Mouse (Mus musculus) heart, embryonic 14.5 days (tissue): Measurements from ENCODE around the gene Ptpn23. TPM values are rescaled to one million over a fixed set of nuclear protein-coding genes. Genes with fewer than 3 reads are reported as not detected.
"Not testable (repeated sequence)": the region's sequence is repeated elsewhere in the genome, so short reads cannot be mapped to it uniquely, and the experiment has no call there.

Source experiments
- ATAC-seq: fragments of 200-750 bp; cut with Nextera tagmentation; 2 replicates; pipeline ENCODE4 v1.8.0; 2017; ENCODE audit warnings: low read depth, moderate TSS enrichment; ENCODE audit not compliant: insufficient number of reproducible peaks, insufficient read depth, low FRiP score
- H3K27ac ChIP-seq, 2 experiments: fragments of 200-500 bp in 1 of 2; fragments of 300-500 bp in 1 of 2; sonication (generic) in 1 of 2; replicated peaks in 1 of 2; 2 replicates each; pipeline ENCODE4 v1.5.1; 2012 to 2014; ENCODE audit warnings: low read depth in 2 of 2, low read length in 2 of 2, control low read depth in 1 of 2, mild to moderate bottlenecking in 1 of 2, mixed read lengths in 1 of 2; ENCODE audit not compliant: control insufficient read depth in 1 of 2, insufficient read depth in 1 of 2
- H3K27me3 ChIP-seq: fragments of 300-500 bp; sonication (generic); 2 replicates; pipeline ENCODE4 v1.6.1; 2014; ENCODE audit warnings: mild to moderate bottlenecking, low read length, control low read depth; ENCODE audit not compliant: control insufficient read depth, insufficient read depth
- H3K36me3 ChIP-seq: fragments of 300-500 bp; sonication (generic); 2 replicates; pipeline ENCODE4 v1.6.1; 2014; ENCODE audit warnings: mild to moderate bottlenecking, control low read depth, low read length, mixed read lengths; ENCODE audit not compliant: control insufficient read depth, insufficient read depth
- H3K4me1 ChIP-seq, 2 experiments: fragments of 200-500 bp in 1 of 2; fragments of 300-500 bp in 1 of 2; sonication (generic) in 1 of 2; 2 replicates each; pipeline ENCODE4 v1.6.1; 2012 to 2014; ENCODE audit warnings: low read length in 2 of 2, control low read depth in 1 of 2, mixed read lengths in 1 of 2; ENCODE audit not compliant: control insufficient read depth in 2 of 2, insufficient read depth in 2 of 2
- H3K4me2 ChIP-seq: fragments of 300-500 bp; sonication (generic); 2 replicates; pipeline ENCODE4 v1.6.1; 2014; ENCODE audit warnings: mild to moderate bottlenecking, low read length
- H3K4me3 ChIP-seq, 2 experiments: fragments of 200-500 bp in 1 of 2; fragments of 300-500 bp in 1 of 2; sonication (generic) in 1 of 2; 2 replicates each; pipeline ENCODE4 v1.5.1; 2012 to 2014; ENCODE audit warnings: low read length in 2 of 2, mild to moderate bottlenecking in 2 of 2, control low read depth in 1 of 2, low read depth in 1 of 2, moderate library complexity in 1 of 2; ENCODE audit not compliant: control insufficient read depth in 1 of 2, insufficient read depth in 1 of 2
- H3K9ac ChIP-seq: fragments of 300-500 bp; sonication (generic); 2 replicates; pipeline ENCODE4 v1.6.1; 2014; ENCODE audit warnings: mild to moderate bottlenecking, low read length
- H3K9me3 ChIP-seq: fragments of 300-500 bp; sonication (generic); 2 replicates; pipeline ENCODE4 v1.6.1; 2016; ENCODE audit warnings: low read length, control low read depth; ENCODE audit not compliant: control insufficient read depth
- WGBS: fragments of 180-500 bp; shearing (Covaris S2); extraction: QIAGEN DNeasy Blood & Tissue Kit; methylation state at CpG from one replicate; pipeline ENCODE4 v1.1.7; 2014; 5-methylcytosine and 5-hydroxymethylcytosine counted together
- polyA plus RNA-seq: library from polyadenylated mRNA; unstranded; fragments of >200 nt; fragmentation: Nextera tagmentation; extraction: Ambion mirVana; gene quantifications from 2 replicates; pipeline ENCODE4 v1.2.1, GENCODE M21; 2014

Gene Ptpn23
- polyA plus RNA-seq, 1 experiment from 2014 or later = 12.5 TPM

DNA sequence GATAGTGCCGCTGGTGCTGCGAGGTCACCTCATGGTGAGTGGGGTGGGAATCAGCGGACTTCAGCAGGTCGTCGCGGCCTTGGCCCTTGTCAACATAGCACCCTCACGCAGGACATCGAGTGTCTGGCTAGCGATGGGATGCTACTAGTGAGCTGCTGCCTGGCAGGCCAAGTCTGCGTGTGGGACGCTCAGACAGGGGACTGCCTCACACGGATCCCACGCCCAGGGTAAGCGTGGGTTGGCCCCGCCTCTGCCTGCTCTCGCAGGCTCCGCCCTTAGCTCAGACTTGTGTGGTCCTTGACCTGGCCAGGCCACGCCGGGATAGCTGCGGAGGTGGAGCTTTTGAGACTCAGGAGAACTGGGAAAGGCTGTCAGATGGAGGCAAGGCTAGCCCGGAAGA is 27.4 kb downstream of the Ptpn23 start:
- WGBS = 22% methylated on average over 21 of the region's 21 CpGs
- 0 out of 2 replicates have a peak, but pooled peaks have one; percentile 18 for ATAC-seq
- H3K9me3 ChIP-seq = no peaks in the 10 kb centered on the region
- peak overlapping the region; percentile 46; the same call in 1 of the 2 replicates for H3K9ac ChIP-seq
- H3K27ac ChIP-seq = no peak overlapping the region
- peaks cover 64% of the 10 kb centered on the region for H3K36me3 ChIP-seq
- H3K4me2 ChIP-seq = peak overlapping the region; percentile 58
- no peaks in the 10 kb centered on the region for H3K27me3 ChIP-seq
- H3K4me3 ChIP-seq = peak overlapping the region; percentile 11 to 18
- peaks cover 0 to 6% of the 10 kb centered on the region in 2 experiments; a peak in 1 of 4 replicates for H3K4me1 ChIP-seq

DNA sequence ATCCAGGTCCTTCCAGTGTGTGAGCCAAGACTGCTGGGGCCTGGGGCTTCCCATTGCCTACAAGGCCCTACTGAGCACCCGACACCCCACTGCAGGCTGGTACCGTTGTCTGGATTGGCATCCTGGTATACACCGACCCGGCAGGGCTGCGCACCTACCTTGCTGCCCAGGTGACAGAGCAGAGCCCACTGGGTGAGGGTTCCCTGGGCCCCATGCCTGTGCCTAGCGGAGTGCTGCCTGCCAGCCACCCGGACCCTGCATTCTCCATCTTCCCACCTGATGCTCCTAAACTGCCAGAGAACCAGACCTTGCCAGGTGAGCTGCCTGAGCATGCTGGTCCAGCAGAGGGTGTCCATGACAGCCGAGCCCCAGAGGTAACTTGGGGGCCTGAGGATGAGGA is 28.7 kb downstream of the Ptpn23 start:
- Histone ChIP-seq H3K27me3 (no peaks in the 10 kb centered on the region), H3K4me3 (no peak overlapping the region), H3K4me2 (no peak overlapping the region), H3K36me3 (peaks cover 53% of the 10 kb centered on the region), H3K4me1 (peaks cover 0 to 6% of the 10 kb centered on the region in 2 experiments; a peak in 1 of 4 replicates), H3K9ac (no peak overlapping the region), H3K27ac (no peak overlapping the region), H3K9me3 (no peaks in the 10 kb centered on the region)
- 89% methylated on average over 8 of the region's 8 CpGs for whole genome bisulfite sequencing
- no peak for ATAC-seq

DNA sequence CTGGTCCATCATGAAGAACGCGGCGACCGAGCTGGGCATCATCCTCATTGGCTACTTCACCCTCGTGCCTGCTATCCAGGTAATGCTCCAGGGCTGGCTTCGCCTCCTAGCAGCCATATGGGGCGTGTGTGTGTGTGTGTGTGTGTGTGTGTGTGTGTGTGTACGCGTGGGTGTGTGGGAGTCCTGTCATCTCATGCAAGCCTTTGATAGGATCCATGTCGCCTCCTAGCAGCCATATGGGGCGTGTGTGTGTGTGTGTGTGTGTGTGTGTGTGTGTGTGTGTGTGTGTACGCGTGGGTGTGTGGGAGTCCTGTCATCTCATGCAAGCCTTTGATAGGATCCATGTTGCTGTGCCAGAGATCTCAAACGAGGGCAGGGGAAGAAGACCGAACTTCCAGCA is 30.4 kb downstream of the Ptpn23 start:
- H3K27me3 ChIP-seq, H3K4me1 ChIP-seq, H3K9me3 ChIP-seq, H3K9ac ChIP-seq, ATAC-seq, H3K4me3 ChIP-seq, H3K27ac ChIP-seq, H3K4me2 ChIP-seq: not testable (repeated sequence)
- WGBS = 81% methylated on average over 14 of the region's 15 CpGs
- peaks cover 53% of the 10 kb centered on the region for H3K36me3 ChIP-seq

GRCm38 (mm10) chr9:110375668-110376067 is 32.3 kb downstream of the Ptpn23 start:
- ATAC-seq = no peak
- 65% methylated on average over 3 of the region's 3 CpGs for WGBS
- Histone ChIP-seq H3K27me3 (no peaks in the 10 kb centered on the region), H3K4me1 (peaks cover 0 to 4% of the 10 kb centered on the region in 2 experiments; a peak in 1 of 4 replicates), H3K9ac (no peak overlapping the region), H3K4me2 (no peak overlapping the region), H3K36me3 (peaks cover 53% of the 10 kb centered on the region), H3K4me3 (no peak overlapping the region), H3K27ac (no peak overlapping the region), H3K9me3 (no peaks in the 10 kb centered on the region)

GRCm38 (mm10) chr9:110373871-110374270 is 34.1 kb downstream of the Ptpn23 start:
- peaks cover 2 to 8% of the 10 kb centered on the region in 2 experiments; a peak in 2 of 4 replicates for H3K4me1 ChIP-seq
- H3K4me2 ChIP-seq = no peak overlapping the region
- H3K36me3 ChIP-seq = peaks cover 43% of the 10 kb centered on the region
- WGBS = 88% methylated on average over 13 of the region's 13 CpGs
- no peak overlapping the region for H3K27ac ChIP-seq
- H3K9ac ChIP-seq = no peak overlapping the region
- no peak for ATAC-seq
- no peaks in the 10 kb centered on the region for H3K27me3 ChIP-seq
- H3K4me3 ChIP-seq = no peak overlapping the region
- H3K9me3 ChIP-seq = no peaks in the 10 kb centered on the region

GRCm38 (mm10) chr9:110369860-110370259 is 38.2 kb downstream of the Ptpn23 start:
- H3K27ac ChIP-seq = peak overlapping the region; percentile 6 to 9; a peak in 2 of 4 replicates
- 61% methylated on average over 3 of the region's 3 CpGs for WGBS
- no peaks in the 10 kb centered on the region for H3K9me3 ChIP-seq
- no peaks in the 10 kb centered on the region for H3K27me3 ChIP-seq
- H3K4me1 ChIP-seq = peaks cover 2 to 8% of the 10 kb centered on the region in 2 experiments; a peak in 2 of 4 replicates
- H3K4me3 ChIP-seq = no peak overlapping the region
- ATAC-seq = no peak
- no peak overlapping the region for H3K9ac ChIP-seq
- peaks cover 22% of the 10 kb centered on the region for H3K36me3 ChIP-seq
- H3K4me2 ChIP-seq = no peak overlapping the region

DNA sequence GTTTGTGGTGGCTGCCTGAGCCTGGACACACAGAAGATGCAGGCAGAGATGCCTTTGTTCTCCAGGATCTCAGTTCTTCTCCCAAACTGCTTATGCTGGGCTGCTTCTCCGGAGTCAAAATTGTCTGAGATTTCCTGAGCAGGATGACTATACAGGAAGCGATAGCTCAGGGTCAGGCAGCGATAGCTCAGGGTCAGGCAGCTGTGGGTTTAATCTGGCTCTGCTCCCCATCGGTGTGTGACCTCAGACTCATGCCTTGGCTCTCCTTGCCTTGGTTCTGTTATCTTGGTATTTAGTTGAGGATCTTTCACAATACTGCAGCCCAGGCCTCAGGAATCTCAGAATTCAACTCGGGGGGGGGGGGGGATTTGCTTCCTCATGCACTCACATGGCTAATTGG is 41.3 kb downstream of the Ptpn23 start:
- peak; percentile 31; the same call in 1 of the 2 replicates for ATAC-seq
- no peak overlapping the region for H3K4me3 ChIP-seq
- H3K36me3 ChIP-seq = peaks cover 18% of the 10 kb centered on the region
- no peaks in the 10 kb centered on the region for H3K9me3 ChIP-seq
- no peak overlapping the region for H3K9ac ChIP-seq
- H3K4me2 ChIP-seq = no peak overlapping the region
- H3K27ac ChIP-seq = no peak overlapping the region
- 55% methylated on average over 5 of the region's 5 CpGs for WGBS
- peaks cover 2 to 8% of the 10 kb centered on the region in 2 experiments; a peak in 2 of 4 replicates for H3K4me1 ChIP-seq
- no peaks in the 10 kb centered on the region for H3K27me3 ChIP-seq

- H3K27me3 ChIP-seq = no peaks in the 10 kb centered on the region
- no peaks in the 10 kb centered on the region for H3K9me3 ChIP-seq
- no peak for ATAC-seq
- 78% methylated on average over 10 of the region's 10 CpGs for WGBS
- no peak overlapping the region for H3K27ac ChIP-seq
- H3K4me2 ChIP-seq = no peak overlapping the region
- H3K9ac ChIP-seq = no peak overlapping the region
- no peak overlapping the region for H3K4me3 ChIP-seq
- peaks cover 18% of the 10 kb centered on the region for H3K36me3 ChIP-seq
- no peaks in the 10 kb centered on the region; a peak in 1 of 4 replicates for H3K4me1 ChIP-seq
These were observed 45.7 kb downstream of the Ptpn23 start for GRCm38 (mm10) chr9:110362337-110362736.
